In genomic region chr6:128078508-128078907, GRCm38 (mm10) we compare ENCODE assay signal across 9 mouse cellular contexts.
DNase-seq lines count a peak whose midpoint lies in the region; ATAC-seq and TF ChIP-seq lines count a peak whose summit lies in the region.
"Had no signal": no experiment of that assay in that cellular context is flagged by ENCODE, and none has a peak within 500 bp of the region (broad histone marks: within the 10 kb centered on the region; RNA-seq: fewer than 3 reads in every experiment).

No protein-coding gene starts in this region.

- H3K4me2 ChIP-seq in kidney, embryonic 14.5 days (replicated peaks; ENCODE audit: low read depth, low read length): no peak overlapping the region; the same call in 1 of the 2 replicates
- H3K4me2 ChIP-seq in limb, embryonic 14.5 days (replicated peaks; ENCODE audit: low read depth, low read length, severe bottlenecking): no peak overlapping the region

- no peak for TF ChIP-seq POLR2A in kidney, adult 2 months (IDR thresholded peaks at IDR 0.05; ENCODE audit: low read depth, low read length)
- no peak for TF ChIP-seq POLR2A in limb, embryonic 14.5 days (IDR thresholded peaks at IDR 0.05; ENCODE audit: borderline replicate concordance, extremely low read depth, insufficient read depth, insufficient read length)

- no peak overlapping the region for H3K9ac ChIP-seq in kidney, embryonic 14.5 days (ENCODE audit: low read depth, low read length)
- no peak overlapping the region for H3K9ac ChIP-seq in limb, embryonic 14.5 days (ENCODE audit: low read depth, low read length, severe bottlenecking)
- H3K9ac ChIP-seq: liver, embryonic 14.5 days had no signal

- H3K36me3 ChIP-seq in kidney, embryonic 14.5 days (ENCODE audit: control insufficient read depth, insufficient read depth, low read length): peaks cover 6% of the 10 kb centered on the region; the same call in 1 of the 2 replicates
- H3K36me3 ChIP-seq in kidney, adult 2 months (ENCODE audit: control insufficient read depth, insufficient read depth, low read length): no peaks in the 10 kb centered on the region
- no peaks in the 10 kb centered on the region; the same call in 1 of the 2 replicates for H3K36me3 ChIP-seq in limb, embryonic 14.5 days (ENCODE audit: control insufficient read depth, insufficient read depth, low read length)

- peaks cover 49% of the 10 kb centered on the region for H3K4me1 ChIP-seq in kidney, embryonic 14.5 days (ENCODE audit: control insufficient read depth, insufficient read depth, low read length)
- H3K4me1 ChIP-seq in kidney, adult 2 months (ENCODE audit: control insufficient read depth, insufficient read depth, low read length): 0 out of 2 replicates have a peak, but pooled peaks cover 7% of the 10 kb centered on the region
- H3K4me1 ChIP-seq in limb, embryonic 14.5 days (ENCODE audit: control insufficient read depth, insufficient read depth, low read length): peaks cover 64% of the 10 kb centered on the region

- TF ChIP-seq CTCF in kidney, adult 2 months (conservative IDR thresholded peaks at IDR 0.05; ENCODE audit: insufficient read depth, insufficient read length, low read depth, low read length): no peak

- no peak for DNase-seq in kidney, adult 2 months
- peak; percentile 59 for DNase-seq in embryo, embryonic 11 days
- peak; percentile 58 for DNase-seq in gastrocnemius, postnatal 25 days
- DNase-seq in limb, embryonic 14.5 days (ENCODE audit: low spot score): peak; percentile 71
- no peak for DNase-seq in thymus, adult 18-20 months
- no peak for DNase-seq in Muller cell, postnatal 12 days (ENCODE audit: inconsistent ontology term)
- no peak for DNase-seq in urinary bladder, postnatal 14 days (ENCODE audit: low spot score)

- WGBS in kidney, embryonic 14.5 days: 16% methylated on average over 4 of the region's 4 CpGs
- WGBS in kidney, adult 2 months: 54% methylated on average over 4 of the region's 4 CpGs
- WGBS in limb, embryonic 14.5 days: 20% methylated on average over 4 of the region's 4 CpGs

- H3K27me3 ChIP-seq in kidney, embryonic 14.5 days (ENCODE audit: control insufficient read depth, insufficient read depth, low read length): no peaks in the 10 kb centered on the region
- no peaks in the 10 kb centered on the region for H3K27me3 ChIP-seq in kidney, adult 2 months (replicated peaks; ENCODE audit: control insufficient read depth, insufficient read depth, low read length)
- H3K27me3 ChIP-seq in limb, embryonic 14.5 days (ENCODE audit: control insufficient read depth, insufficient read depth, low read length): no peaks in the 10 kb centered on the region

- H3K27ac ChIP-seq in kidney, embryonic 14.5 days (ENCODE audit: low read depth, low read length): peak overlapping the region; percentile 31; the same call in 1 of the 2 replicates
- no peak overlapping the region for H3K27ac ChIP-seq in kidney, adult 2 months (ENCODE audit: insufficient read depth, low read depth, low read length)
- peak overlapping the region; percentile 63; the same call in 1 of the 2 replicates for H3K27ac ChIP-seq in limb, embryonic 14.5 days (replicated peaks; ENCODE audit: low read depth, low read length)
- H3K27ac ChIP-seq: liver, embryonic 14.5 days had no signal

- H3K9me3 ChIP-seq in kidney, embryonic 14.5 days (ENCODE audit: control insufficient read depth, low read length): no peaks in the 10 kb centered on the region
- H3K9me3 ChIP-seq in limb, embryonic 14.5 days (ENCODE audit: control insufficient read depth, low read length): no peaks in the 10 kb centered on the region

- ATAC-seq in kidney, embryonic 14.5 days (ENCODE audit: low FRiP score, low TSS enrichment): peak; percentile 82
- peak; percentile 75 for ATAC-seq in limb, embryonic 14.5 days (ENCODE audit: low FRiP score, low read depth)

- H3K4me3 ChIP-seq in kidney, embryonic 14.5 days (ENCODE audit: low read length): no peak overlapping the region
- H3K4me3 ChIP-seq in kidney, adult 2 months (ENCODE audit: insufficient read depth, low read depth, low read length): no peak overlapping the region
- no peak overlapping the region for H3K4me3 ChIP-seq in limb, embryonic 14.5 days (replicated peaks; ENCODE audit: low read length)

Comparison
In these comparisons a context has a peak if more than half of its experiments do, and no peak if none do; other contexts are left out.
1. DNase-seq: peak in embryo, embryonic 11 days (single experiment), gastrocnemius, postnatal 25 days (single experiment) and limb, embryonic 14.5 days (single experiment); none in kidney, adult 2 months (single experiment), thymus, adult 18-20 months (0 of 2), Muller cell, postnatal 12 days (single experiment) and urinary bladder, postnatal 14 days (single experiment).